Mouse (Mus musculus): ENCODE measurements at regions not wholly inside any gene's neighbourhood (a gene's known extent, or its start where the extent isn't known, plus 50 kb on each side); places are given as distances from the start of the nearest gene placed in this dataset.

DNA sequence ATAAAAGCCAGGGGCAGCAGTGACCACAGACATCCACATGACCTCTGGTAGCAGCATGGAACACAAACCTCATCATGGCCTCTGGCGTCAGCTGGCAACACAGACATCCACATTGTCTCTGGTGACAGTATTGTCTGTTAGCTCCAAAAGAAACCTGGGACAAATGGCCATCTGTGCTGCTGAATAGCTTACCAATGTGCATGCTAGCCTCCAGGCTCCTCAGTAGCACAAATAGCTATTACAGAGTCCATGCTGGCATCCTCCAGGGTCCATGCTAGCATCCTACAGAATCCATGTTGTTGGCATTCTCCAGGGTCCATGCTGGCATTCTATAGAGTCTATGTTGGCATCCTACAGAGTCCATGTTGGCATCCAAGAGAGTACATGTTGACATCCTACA, 596.9 kb upstream of the AI429214 start:
- Histone ChIP-seq H3K9me3 (ENCODE audit: low read length) (no peaks in the 10 kb centered on the region), H3K27ac (ENCODE audit: low read depth, low read length) (no peak overlapping the region), H3K36me3 (ENCODE audit: insufficient read depth) (no peaks in the 10 kb centered on the region), H3K27me3 (ENCODE audit: insufficient read depth, low read length) (no peaks in the 10 kb centered on the region), H3K4me3 (ENCODE audit: low read depth, low read length) (no peak overlapping the region), H3K9ac (no peak overlapping the region), H3K4me2 (ENCODE audit: low read depth) (no peak overlapping the region), H3K4me1 (ENCODE audit: insufficient read depth) (no peaks in the 10 kb centered on the region)
- WGBS: 80% methylated on average over 1 of the region's 1 CpGs
- TF ChIP-seq CTCF (IDR thresholded peaks at IDR 0.05; ENCODE audit: low read depth): no peak
- no peak for DNase-seq
- ATAC-seq: no peak

- WGBS: 61% methylated on average over 2 of the region's 2 CpGs
- ATAC-seq (no peak), DNase-seq (no peak)
- no peak for TF ChIP-seq CTCF (IDR thresholded peaks at IDR 0.05; ENCODE audit: low read depth)
- Histone ChIP-seq H3K27me3 (ENCODE audit: insufficient read depth, low read length) (no peaks in the 10 kb centered on the region), H3K4me3 (ENCODE audit: low read depth, low read length) (no peak overlapping the region), H3K4me1 (ENCODE audit: insufficient read depth) (no peaks in the 10 kb centered on the region), H3K36me3 (ENCODE audit: insufficient read depth) (no peaks in the 10 kb centered on the region), H3K27ac (ENCODE audit: low read depth, low read length) (no peak overlapping the region), H3K9ac (no peak overlapping the region), H3K4me2 (ENCODE audit: low read depth) (no peak overlapping the region), H3K9me3 (ENCODE audit: low read length) (no peaks in the 10 kb centered on the region)
Measured at GRCm38 (mm10) chr8:36406706-36407105, 586.7 kb upstream of the AI429214 start.

Data from forebrain, postnatal 0 days (tissue).